Mouse (Mus musculus) kidney, postnatal 14 days (tissue): Measurements from ENCODE around the gene Arsg.
A peak's percentile ranks its signal among the peaks of the same experiment; 100 is the strongest.
"Not testable (repeated sequence)": the region's sequence is repeated elsewhere in the genome, so short reads cannot be mapped to it uniquely, and the experiment has no call there.

ENCODE experiments used
- DNase-seq: peaks from one replicate; pipeline ENCODE4 v3.0.0; 2022; ENCODE audit warnings: mixed read lengths

Gene Arsg

DNA sequence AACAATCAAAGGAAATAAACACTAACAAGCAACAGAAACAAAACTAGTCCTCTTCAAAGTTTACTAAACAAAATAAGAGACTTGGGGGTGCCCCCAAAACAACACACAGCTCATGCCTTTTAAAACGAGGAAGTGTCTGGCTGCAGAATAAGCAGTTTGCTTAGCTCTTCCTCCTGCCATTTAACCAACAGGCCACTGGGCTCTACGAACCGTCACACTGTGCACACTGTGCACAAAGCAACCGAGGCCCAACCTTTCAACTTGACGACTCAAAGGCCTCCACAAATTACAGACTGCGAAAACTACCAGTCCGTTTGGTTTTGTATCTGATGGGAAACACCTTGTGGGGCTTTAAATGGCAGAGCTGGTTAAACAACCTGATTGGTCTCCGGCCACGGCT is 3.0 kb upstream of the Arsg start:
- no peak for DNase-seq

DNA sequence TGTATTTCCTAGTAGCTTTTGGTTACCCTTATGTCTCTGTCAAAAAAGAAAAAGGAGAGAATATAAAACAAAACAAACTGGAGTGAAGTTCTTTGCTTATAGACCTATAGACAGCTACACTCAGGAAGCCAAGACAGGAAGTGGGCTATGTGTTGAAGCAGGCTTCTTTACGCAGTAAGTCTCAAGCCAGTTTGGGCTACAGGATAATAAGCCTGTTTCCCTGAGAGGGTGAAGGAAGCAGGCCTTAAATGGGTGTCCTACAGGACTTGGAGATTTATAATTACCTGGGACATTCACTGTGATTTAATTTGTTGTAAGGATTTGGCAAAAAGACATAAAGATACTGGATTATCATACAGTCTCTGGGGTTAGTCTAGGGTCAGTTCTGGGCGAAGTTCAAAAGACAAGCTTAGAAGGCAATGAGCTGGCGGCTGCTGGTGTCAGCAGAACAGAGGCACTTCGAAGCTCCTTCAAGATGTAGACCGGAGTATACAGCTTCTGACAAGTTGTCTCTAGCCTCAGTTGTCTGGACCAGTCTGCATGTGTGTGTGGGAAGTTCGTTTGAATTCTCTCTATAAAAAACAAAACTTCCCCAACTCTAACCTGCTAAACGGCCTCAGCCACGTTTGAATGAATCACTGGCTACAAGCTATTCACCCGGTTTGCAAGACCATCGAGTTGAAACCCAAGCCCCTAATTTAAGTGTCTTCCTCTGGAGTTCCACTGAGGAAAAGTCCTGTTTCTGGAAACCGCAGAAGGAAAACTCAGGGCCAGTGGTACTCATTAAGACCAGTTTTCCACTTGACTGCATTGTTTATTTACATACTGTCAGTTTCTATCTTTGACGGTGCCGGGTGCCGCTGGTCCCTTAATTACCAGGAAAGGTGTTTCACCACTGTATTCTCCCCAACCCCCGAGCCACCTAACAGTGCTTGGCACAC is 2.0 kb upstream of the Arsg start:
- peak; percentile 38 for DNase-seq

DNA sequence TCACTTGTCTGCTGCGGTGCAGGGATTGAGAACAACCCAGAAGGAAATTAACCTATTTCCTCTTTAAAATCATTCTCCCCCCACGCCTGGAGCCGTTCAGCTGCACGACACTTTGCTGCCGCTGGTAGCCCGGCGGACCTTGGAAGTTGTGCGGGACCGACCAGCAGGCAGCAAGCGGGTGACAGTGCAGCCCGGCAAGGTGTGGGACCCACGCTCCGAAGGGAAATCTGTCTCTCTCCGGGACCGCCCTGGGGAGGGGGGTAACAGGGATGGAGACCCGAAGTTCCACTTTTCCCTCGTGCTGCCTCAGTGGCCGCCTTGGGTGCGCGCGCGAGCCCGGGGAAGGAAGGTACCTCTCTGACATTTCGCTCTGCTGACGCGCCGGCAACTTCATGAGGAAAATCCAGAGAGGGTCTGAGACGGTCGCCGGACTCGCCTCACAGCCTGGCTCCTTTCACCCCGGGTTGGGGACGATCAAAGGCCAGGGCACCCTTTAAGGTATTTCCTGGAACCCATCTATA is 943 bp upstream of the Arsg start:
- DNase-seq, result peak; percentile 42

DNA sequence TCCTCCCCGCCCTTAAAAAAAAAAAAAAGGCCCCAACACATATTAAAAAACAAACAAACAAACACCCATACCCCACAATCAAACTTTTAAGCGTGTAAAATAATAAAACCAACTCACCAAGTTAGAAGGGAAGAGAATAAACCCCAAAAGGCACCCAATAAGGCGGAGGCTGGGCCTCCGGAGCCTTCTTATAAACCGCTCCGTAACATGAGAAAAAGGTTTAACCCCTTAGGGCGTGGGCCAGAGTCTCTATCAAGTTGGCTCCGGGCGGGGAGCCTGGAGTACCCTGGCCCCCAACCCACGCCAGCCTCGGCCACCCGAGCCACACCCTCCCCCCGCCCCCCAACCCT is 378 bp upstream of the Arsg start:
- no peak for DNase-seq

DNA sequence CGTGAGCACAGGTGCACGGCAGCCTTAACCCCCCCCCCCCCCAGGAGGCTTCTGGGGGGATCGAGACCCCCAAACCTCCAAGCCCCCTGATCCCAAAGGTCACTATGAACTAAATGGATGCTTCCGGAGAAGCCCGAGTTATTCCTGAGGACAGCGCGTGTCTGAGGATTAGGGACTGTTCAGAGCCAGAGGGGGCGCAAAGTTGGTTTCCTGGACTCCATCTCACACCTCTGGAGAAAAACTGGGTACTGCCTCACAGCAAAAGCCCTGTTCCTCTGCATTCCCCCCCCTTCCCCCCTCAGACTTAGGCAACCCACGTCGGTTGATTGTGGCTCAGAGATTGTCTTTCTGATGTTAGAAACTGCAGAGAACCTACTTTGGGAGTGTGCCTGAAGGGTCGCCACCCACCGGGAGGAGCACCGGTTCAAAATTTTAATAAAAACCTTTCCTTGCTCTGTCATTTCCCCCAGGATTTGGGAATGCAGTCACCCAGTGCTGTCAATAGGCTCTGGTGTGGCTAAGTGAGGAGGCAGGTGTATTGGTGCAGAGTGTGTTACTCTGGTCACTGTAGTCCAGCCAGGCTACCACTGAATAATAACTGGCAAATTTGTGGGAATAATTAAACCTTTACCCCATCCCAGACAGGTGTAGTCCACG is 1.0 kb downstream of the Arsg start:
- DNase-seq, result no peak

DNA sequence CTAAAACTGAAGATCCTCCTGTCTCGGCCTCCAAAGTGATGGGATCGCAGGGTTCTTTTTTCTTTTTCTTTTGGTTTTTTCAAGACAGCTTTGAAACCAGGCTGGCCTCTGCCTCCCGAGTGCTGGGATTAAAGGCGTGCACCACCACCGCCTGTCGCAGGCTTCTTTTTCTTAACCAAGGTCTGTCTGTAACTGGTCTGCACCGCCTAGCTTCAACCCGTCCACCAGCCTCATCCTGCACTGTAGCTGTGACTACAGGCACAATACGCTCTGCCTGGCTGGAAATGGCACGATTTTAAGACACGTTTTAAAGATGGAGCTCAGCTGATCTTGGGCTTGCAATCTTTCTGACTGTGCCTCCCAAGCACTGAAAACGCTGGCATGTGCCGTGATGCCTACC is 1.7 kb downstream of the Arsg start:
- no peak for DNase-seq

DNA sequence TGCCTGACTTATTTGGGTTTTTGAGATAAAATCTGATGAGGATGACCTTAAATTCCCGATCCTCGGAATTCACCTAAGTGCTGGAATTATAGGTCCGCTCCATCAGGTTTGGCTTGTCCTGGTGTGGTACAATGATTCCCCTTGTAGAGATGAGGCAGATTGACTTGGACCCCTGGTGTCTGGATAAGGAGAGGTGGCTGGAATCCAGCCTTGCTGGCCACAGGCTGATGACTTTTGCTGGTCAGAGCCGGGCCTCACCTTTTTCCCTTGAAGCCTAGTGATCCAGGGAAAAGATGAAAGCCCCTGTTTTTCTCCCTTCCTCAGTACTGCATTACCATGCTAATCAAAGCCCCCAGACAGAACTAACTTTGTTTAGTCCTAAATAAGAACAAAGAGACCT is 2.5 kb downstream of the Arsg start:
- no peak for DNase-seq

DNA sequence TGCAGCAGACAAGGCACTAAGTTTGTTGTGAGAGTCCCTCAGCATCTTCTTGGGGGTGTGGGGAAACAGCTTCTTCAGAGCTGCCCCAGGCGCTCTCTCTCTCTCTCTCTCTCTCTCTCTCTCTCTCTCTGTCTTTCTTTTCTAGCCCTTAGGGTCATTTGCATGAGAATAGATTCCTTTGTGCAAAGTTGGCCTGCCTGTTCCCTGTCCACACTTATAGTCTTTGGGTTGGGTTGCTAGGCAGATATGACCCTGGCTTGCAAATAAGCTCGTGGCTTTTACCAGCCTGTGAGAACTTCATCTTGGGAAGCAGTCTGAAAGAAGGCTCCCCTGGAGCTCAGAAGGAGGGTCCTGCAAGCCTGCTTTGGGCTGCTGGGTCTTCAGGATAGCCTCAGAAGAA is 3.1 kb downstream of the Arsg start:
- DNase-seq, result no peak

DNA sequence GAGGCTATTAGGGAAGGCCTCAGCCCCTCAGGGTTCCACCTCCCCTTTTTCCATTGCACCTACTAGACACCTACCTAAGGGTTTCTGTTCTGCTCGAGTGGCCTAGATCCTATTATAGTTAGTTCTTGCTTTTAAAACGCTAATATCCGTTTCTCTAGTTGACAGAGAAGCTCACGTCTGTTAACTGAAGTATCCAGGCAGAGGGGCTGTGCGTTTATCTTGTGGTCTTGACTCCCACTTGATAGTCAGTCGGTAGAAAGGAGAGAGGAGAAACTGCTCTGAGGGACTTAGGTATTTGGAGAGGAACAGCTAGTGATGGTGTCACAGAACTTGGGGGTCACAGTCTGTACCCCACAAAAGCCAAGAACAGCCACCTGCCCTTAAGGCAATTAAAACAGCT is 3.5 kb downstream of the Arsg start:
- DNase-seq, result no peak

DNA sequence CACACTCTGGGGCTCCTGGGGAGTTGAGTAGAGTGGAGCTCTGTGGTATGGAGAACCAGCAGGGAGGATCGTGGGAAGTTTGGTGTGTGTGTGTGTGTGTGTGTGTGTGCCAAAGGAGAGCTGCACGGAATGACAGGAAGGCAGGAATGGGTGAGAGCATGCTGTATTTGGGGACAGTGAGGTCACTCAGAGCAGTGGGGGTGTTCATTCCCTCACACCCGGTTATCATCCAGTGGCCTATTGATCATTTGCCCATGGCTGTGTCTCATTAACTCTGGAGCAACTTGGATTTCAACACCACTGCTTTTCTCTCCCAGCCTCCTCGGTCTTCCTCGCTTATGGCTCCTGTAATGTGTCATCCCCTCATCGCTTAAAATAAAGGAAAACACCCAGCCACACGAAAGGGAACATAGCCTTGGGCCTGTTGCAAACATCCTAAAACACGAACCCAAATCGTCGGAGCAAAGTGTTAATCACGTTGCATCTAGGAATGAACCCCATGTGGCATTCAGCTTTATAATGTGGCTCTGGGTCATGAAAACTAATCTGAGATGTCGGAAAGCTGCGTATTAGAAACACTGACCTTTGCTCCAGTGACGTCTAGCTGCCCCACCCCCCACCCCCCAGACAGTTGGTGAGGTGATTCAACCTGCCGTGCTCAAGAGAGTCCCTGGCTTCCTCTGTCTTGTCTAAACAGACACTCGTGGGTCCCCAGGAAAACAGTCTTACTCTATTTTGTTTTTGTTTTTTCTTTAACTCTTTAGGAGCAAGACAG is 4.6 kb downstream of the Arsg start:
- no peak for DNase-seq

DNA sequence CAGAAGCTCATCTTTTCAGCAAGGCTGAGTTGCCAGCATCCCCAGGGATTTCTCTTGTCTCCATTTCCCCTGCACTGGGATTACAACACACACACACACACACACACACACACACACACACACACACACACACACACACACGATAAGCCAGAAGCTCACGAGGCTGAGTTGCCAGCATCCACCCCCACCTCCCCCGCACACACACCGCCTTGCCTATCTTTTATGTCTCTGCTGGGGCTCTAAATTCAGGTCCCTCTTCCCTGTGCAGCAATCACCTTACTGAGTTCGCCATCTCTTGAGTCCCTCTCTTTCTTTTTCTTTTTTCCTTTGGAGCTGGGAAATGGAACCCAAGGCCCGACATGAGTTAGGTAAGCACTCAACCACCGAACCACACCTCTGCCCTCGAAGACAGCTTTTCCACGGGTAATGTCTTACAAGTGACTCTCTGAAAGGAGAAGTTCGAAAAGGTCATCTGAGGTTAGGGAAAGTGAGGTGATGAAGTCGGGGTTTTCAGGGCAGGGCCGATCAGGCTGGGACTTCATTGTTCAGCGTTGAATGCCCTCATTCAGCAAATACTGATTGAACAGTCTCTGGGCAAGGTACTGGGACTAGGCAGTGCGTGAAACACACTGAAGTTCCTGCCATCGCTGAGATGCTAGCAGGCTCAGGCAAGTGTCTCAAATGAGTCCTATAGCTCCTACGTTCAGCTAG is 6.6 kb downstream of the Arsg start:
- DNase-seq, result no peak

DNA sequence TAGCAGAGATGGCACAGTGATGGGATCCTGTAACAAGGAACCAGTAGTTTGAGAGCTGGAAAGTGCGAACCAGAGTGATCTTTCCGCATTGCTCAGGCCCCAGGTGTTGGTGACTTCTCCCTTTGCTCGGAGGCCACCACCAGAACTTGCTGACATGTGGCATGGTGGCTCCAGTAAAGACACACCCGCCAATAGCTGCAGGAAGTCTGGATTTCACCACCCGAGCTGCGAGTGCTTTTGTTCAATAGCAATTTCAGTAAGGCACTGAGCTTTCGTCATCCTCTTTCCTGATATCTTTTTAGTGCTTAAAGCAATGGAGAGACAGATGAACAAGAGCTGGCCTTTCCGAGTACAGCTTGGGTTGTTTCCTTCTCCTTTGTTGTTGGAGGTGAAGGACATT is 7.3 kb downstream of the Arsg start:
- no peak for DNase-seq

DNA sequence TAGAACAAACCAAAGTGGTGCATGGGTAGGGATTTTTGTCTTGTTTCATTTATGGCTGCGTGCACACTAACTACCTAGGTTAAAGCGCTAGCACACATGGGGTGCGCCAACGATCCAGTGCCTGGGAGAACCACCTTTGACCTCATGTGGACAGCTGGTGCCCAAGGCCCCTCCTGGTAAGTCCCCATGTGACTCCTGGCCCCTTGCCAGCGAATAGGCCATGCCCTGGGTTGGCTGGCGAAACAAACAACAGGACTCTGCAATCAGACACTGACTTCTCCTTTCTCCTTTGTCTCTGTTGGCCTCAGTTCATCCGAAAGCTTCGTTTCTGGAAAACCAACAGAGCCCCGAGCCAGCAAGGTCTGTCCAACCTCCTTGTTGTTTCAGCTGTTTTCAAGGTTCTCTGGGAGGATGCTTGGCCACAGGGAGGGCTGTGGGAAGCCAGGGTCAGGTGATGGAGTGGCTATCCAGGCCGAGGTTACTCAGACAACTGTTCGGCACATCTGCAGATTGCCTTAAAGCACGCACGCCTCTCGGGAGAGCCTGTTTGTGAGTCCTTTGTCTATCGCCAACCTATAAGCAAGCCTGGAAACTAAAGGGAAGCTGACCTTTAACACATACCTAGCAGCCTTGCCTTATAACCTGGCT is 12.3 kb downstream of the Arsg start:
- peak; percentile 85 for DNase-seq

DNA sequence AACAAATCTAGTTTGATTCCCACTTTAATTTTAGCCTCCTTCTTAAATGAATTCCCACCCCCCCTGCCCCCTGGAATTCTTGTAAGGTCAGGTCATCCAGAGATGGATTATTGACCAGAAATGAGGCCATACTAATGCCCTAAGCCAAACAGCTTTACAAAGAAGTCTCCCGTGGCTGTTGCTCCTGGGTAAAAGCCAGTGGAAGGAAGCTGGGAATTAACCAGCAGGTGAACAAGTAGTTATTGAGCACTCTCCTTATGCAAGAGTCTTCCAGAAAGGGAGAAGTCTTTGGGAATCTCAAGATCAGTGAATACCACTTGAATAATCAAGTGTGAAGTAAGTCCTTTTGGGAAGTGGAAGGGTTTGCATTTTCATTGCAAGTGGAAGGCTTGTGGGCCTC is 13.9 kb downstream of the Arsg start:
- no peak for DNase-seq

DNA sequence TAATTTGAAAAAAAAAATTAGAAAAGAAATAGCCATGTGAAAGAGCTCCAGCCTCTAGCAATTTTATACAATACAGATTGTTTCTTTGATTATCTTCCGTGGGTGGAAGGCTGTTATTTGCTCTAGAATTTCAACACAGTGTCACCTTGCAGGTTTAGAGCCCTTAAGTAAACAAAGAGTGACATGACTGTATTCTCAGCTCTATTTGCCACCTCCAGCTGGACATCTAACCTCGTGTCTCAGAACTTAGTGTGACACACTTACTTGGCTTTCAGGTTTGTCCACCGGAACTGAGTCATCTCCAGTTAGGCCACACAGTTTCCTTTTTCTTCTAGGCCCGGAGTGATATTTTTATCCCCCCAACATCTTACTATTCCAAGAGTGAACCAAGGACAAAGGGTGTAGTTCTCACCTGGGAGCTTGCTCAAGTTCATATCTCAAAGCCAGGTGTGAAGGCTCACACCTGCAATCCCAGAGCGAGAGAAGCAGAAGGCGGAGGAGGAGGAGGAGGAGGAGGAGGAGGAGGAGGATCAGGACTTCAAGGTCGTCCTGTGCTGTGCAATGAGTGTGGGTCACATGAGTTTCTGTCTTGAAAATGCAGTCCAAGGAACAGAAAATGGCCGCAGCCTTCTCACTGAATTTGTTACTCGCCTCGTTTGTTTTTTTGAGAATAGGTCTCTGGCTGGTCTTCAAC is 15.0 kb downstream of the Arsg start:
- DNase-seq, result no peak

DNA sequence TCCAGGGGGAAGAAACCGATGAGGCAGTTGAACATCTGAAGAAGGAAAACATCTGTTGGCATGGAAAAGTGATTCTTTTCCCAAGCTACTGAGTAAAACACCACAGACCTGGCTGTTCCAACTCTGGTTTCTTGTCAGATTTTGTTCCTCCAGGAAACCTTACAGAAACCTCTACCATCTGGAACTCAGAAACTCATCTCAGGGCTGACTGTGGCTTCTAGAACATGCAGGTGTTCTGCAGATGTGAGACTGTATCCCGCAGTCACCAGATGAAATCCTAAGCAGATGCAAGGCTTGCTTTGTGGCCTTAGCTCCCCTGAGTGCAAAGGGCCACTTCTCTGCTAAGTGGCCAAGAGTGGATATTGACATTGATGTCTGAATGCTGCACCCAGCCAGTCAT is 16.6 kb downstream of the Arsg start:
- no peak for DNase-seq

DNA sequence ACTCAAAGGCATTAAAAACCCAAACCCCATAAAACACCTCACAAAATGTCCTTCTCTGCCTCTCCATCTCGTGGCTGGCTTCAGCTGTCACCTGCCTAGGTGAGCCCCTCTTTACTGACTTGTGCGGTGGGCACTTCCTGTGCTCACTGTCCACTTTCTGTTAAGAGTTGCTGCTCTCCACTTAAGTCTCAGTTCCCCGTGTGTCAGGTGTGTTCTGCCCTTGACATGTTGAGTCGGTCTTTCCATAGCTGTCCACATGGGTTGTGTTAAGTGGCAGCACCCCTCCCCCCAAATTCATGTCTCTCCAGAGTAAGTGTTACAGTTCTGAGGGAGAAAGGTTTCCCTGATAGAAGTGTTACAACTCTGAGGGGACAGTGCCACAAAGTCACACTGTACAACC is 18.7 kb downstream of the Arsg start:
- DNase-seq, result no peak

DNA sequence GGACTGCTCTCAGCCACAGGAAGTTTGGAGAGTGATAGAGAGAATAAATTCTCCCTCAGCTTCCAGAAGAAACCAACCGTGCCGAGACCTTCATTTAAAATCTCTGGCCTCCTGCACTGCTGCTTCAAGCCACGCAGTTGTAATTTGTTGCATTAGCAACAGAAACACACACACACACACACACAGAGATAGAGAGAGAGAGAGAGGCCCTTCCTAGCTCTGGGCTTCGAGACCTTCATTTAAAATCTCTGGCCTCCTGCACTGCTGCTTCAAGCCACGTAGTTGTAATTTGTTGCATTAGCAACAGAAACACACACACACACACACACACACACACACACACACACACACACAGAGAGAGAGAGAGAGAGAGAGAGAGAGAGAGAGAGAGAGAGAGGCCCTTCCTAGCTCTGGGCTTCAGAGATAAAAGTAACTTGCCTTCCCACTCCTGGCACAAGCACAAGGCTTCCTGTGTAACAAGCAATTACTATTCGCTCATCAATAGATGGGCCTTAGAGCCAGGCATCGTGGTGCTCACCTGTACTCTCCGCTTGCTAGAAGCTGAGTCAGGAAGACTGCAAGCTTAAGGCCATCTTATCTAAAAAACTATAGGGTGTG is 19.8 kb downstream of the Arsg start:
- not testable (repeated sequence) for DNase-seq

DNA sequence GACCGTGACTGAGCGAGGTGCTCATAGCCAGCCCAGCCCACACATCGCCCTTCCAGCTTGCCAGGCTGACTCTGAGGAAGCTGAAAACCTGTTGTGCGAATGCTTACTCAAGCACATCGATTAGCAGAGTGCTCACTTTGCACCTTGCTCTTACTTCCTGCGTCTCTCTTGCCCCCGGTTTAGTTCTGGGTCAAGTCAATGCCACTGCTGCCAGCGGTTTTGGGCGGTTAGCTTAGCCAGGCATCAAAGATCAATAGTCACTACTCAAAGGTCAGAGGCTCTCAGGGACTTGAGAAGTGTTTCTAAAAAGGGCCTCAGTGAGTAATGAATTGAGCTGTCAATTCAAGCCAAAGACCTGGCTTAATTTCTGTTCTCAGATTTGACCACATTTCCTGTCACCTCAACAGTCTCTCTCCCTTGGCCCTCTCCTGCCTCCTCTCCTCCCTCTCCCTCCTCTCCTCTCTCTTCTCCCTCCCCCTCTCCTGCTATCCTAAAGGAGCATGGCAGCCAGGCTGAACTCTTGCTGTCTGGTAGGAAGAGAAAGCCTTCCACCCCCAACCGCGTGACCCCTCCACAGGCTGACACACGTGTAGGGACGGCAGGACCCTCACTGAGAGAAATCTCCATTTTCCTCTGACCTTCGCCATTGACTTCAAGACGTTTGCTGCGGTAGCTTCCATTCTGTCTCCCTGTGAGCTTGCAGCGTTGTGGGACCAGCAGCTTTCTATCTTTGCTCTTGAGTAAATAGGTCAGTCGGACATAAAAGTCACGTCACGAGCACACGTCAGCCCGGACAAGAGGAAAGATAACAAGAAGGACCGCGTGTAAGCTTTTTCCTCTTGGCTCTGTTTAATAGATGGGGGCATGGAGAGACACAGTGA is 22.0 kb downstream of the Arsg start:
- peak; percentile 72 for DNase-seq
